Mouse (Mus musculus): ENCODE measurements around the gene 1700061G19Rik. TPM values are rescaled to one million over a fixed set of nuclear protein-coding genes. Genes with fewer than 3 reads are reported as not detected.

Gene 1700061G19Rik
- total and polyA plus RNA-seq, 3 experiments = 0.08 to 0.29 TPM; not detected in 1

DNA sequence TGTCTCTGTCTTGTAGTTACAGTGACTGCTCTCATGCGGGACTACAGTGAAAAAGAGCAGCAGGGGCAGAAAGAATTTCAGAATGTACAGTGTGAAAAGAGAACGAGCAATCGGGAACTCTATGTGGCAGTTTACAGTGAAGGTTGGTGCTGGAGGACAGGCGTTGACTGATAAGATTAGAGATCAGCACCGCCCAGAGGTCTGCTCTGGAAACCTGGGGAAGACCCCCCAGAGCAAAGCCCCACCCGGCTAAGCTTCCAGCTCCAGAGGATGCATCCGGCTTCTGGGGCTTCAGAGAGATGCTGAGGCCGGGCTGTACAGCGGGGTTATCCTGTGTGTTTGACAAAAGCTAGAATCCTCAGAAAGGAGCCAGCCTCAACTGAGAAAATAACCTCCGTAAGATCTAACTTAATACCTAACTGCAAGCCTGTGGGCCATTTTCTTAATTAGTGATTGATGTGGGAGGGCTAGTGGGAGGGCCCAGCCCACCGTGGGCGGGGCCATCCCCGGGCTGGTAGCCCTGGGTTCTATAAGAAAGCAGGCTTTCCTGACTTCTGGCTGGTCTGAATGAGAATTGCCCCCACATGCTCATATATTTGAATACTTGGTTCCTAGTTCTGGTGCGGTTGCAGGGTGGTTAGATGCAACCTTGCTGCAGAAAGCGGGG is 4.9 kb upstream of the 1700061G19Rik start:
- Histone ChIP-seq H3K4me3 (replicated peaks in 1 of 3; ENCODE audit: low read depth in 2 of 3, low read length in 2 of 3, poor library complexity in 1 of 3) (no peak overlapping the region), H3K9ac (ENCODE audit: insufficient read depth, low read depth) (no peak overlapping the region), H3K79me2 (replicated peaks; ENCODE audit: control insufficient read depth, extremely low read depth, insufficient read depth, poor library complexity, severe bottlenecking) (no peaks in the 10 kb centered on the region), H3K27me3 (replicated peaks) (peaks cover 3% of the 10 kb centered on the region), H3K4me1 (ENCODE audit: control insufficient read depth in 1 of 2, insufficient read depth in 2 of 2) (0 out of 4 replicates have a peak, but pooled peaks cover 0 to 3% of the 10 kb centered on the region in 2 experiments), H3K9me3 (replicated peaks; ENCODE audit: low read length) (peaks cover 21% of the 10 kb centered on the region), H3K4me2 (ENCODE audit: insufficient read depth, low read depth, poor library complexity, severe bottlenecking) (no peak overlapping the region), H3K27ac (ENCODE audit: insufficient read depth, low read depth) (no peak overlapping the region), H3K36me3 (replicated peaks in 1 of 2; ENCODE audit: control insufficient read depth in 1 of 2, insufficient read depth in 1 of 2, low read length in 1 of 2) (no peaks in the 10 kb centered on the region)
- TF ChIP-seq BHLHE40 (IDR thresholded peaks at IDR 0.05; ENCODE audit: low read depth, low read length) (no peak), MXI1 (IDR thresholded peaks at IDR 0.05; ENCODE audit: low read depth, low read length) (no peak), MAZ (IDR thresholded peaks at IDR 0.05; ENCODE audit: low read depth, low read length) (no peak), RAD21 (IDR thresholded peaks at IDR 0.05; ENCODE audit: low read depth, low read length) (no peak), MYC (IDR thresholded peaks at IDR 0.05; ENCODE audit: low read depth, low read length) (no peak), MAX (IDR thresholded peaks at IDR 0.05; ENCODE audit: low read length) (no peak), RCOR1 (conservative IDR thresholded peaks at IDR 0.05; ENCODE audit: low read depth, low read length) (no peak), ELF1 (IDR thresholded peaks at IDR 0.05; ENCODE audit: low read depth, low read length) (no peak), MEF2A (IDR thresholded peaks at IDR 0.05; ENCODE audit: borderline replicate concordance, low read depth, low read length) (no peak), NRF1 (IDR thresholded peaks at IDR 0.05; ENCODE audit: low read depth, low read length) (no peak), UBTF (IDR thresholded peaks at IDR 0.05; ENCODE audit: low read depth, low read length) (no peak)
- in situ Hi-C loops (cut with MboI; ENCODE audit: low pct_ligation_motif_present, low pct_unique_long_range_greater_than_20kb, low sequenced_read_pairs) = no loop called here
- no peak for DNase-seq (ENCODE audit: extremely low read depth)
- dilution Hi-C loops (cut with MboI; ENCODE audit: extremely low pct_ligation_motif_present, extremely low pct_unique_long_range_greater_than_20kb, low sequenced_read_pairs) = no loop called here

DNA sequence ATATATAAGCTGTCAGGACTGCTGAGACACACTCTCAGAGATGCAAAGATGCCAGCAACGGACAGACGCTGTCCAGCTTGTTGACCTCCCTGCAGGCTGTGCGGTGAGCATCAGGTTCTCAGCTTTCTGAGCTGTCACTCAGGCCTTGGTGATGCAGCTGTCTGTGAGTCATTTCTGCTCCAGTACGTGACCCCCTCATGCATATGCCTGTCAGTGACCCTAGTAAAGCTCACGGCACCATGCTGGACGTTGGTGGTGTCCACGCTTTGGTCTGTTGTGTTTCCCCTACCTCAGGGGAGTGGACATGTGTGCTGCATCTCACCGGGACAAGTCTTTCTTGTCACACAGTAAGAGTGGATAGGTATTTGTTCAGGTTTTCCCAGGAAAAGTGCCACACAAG is 3.5 kb upstream of the 1700061G19Rik start:
- no peak for TF ChIP-seq POLR2A (IDR thresholded peaks at IDR 0.05; ENCODE audit: low read depth, low read length)
- no peak for TF ChIP-seq UBTF (IDR thresholded peaks at IDR 0.05; ENCODE audit: low read depth, low read length)
- no peak for TF ChIP-seq ZNF384 (IDR thresholded peaks at IDR 0.05; ENCODE audit: low read depth, low read length)
- TF ChIP-seq SMC3 (IDR thresholded peaks at IDR 0.05; ENCODE audit: low read depth, low read length) = no peak
- TF ChIP-seq MAFK (IDR thresholded peaks at IDR 0.05; ENCODE audit: insufficient replicate concordance, low read length) = no peak
- no peak for TF ChIP-seq IRF4 (IDR thresholded peaks at IDR 0.05; ENCODE audit: low read depth, low read length)
- TF ChIP-seq TCF12 (IDR thresholded peaks at IDR 0.05; ENCODE audit: low read depth, low read length) = no peak
- no peak for TF ChIP-seq RAD21 (IDR thresholded peaks at IDR 0.05; ENCODE audit: low read depth, low read length)
- TF ChIP-seq USF1 (IDR thresholded peaks at IDR 0.05; ENCODE audit: low read depth, low read length) = no peak
- no peak for TF ChIP-seq BHLHE40 (IDR thresholded peaks at IDR 0.05; ENCODE audit: low read depth, low read length)
- no peak for TF ChIP-seq POLR2AphosphoS2 (IDR thresholded peaks at IDR 0.05; ENCODE audit: low read depth, low read length)
- peaks cover 13% of the 10 kb centered on the region for H3K9me3 ChIP-seq (replicated peaks; ENCODE audit: low read length)

More for the DNA sequence above, 3.5 kb upstream of the 1700061G19Rik start:
- Histone ChIP-seq H3K36me3 (replicated peaks in 1 of 2; ENCODE audit: control insufficient read depth in 1 of 2, insufficient read depth in 1 of 2, low read length in 1 of 2) (no peaks in the 10 kb centered on the region), H3K27ac (ENCODE audit: insufficient read depth, low read depth) (no peak overlapping the region), H3K4me1 (ENCODE audit: control insufficient read depth in 1 of 2, insufficient read depth in 2 of 2) (0 out of 4 replicates have a peak, but pooled peaks cover 0 to 3% of the 10 kb centered on the region in 2 experiments), H3K79me2 (replicated peaks; ENCODE audit: control insufficient read depth, extremely low read depth, insufficient read depth, poor library complexity, severe bottlenecking) (no peaks in the 10 kb centered on the region), H3K27me3 (replicated peaks) (peaks cover 1% of the 10 kb centered on the region), H3K4me2 (ENCODE audit: insufficient read depth, low read depth, poor library complexity, severe bottlenecking) (no peak overlapping the region), H3K4me3 (replicated peaks in 1 of 3; ENCODE audit: low read depth in 2 of 3, low read length in 2 of 3, poor library complexity in 1 of 3) (no peak overlapping the region), H3K9ac (ENCODE audit: insufficient read depth, low read depth) (no peak overlapping the region)
- in situ Hi-C loops (cut with MboI; ENCODE audit: low pct_ligation_motif_present, low pct_unique_long_range_greater_than_20kb, low sequenced_read_pairs) (no loop called here), dilution Hi-C loops (cut with MboI; ENCODE audit: extremely low pct_ligation_motif_present, extremely low pct_unique_long_range_greater_than_20kb, low sequenced_read_pairs) (no loop called here)
- no peak for DNase-seq (ENCODE audit: extremely low read depth)

All from CH12.LX (cell line).